Mouse (Mus musculus) lung, postnatal 0 days (tissue): Measurements from ENCODE around the gene Hist1h2ab. TPM values are rescaled to one million over a fixed set of nuclear protein-coding genes. Genes with fewer than 3 reads are reported as not detected.
A peak's percentile ranks its signal among the peaks of the same experiment; 100 is the strongest.

Experiments used
- ATAC-seq: fragments of 200-750 bp; cut with Nextera tagmentation; 2 replicates; pipeline ENCODE4 v1.8.0; 2017; ENCODE audit warnings: moderate library complexity
- DNase-seq: peaks from one replicate; pipeline ENCODE4 v3.0.0-alpha.2; 2016; ENCODE audit warnings: low spot score
- H3K27ac ChIP-seq: fragments of 300-500 bp; sonication (generic); 2 replicates; pipeline ENCODE4 v1.5.1; 2014; ENCODE audit warnings: antibody characterized with exemption, mild to moderate bottlenecking, low read length, mixed read lengths
- H3K27me3 ChIP-seq: fragments of 300-500 bp; sonication (generic); replicated peaks from 2 replicates; pipeline ENCODE4 v1.6.1; 2014; ENCODE audit warnings: low read length, mixed read lengths; ENCODE audit not compliant: insufficient read depth
- H3K36me3 ChIP-seq: fragments of 300-500 bp; sonication (generic); 2 replicates; pipeline ENCODE4 v1.6.1; 2014; ENCODE audit warnings: low read length, mixed read lengths; ENCODE audit not compliant: insufficient read depth
- H3K4me1 ChIP-seq: fragments of 300-500 bp; sonication (generic); 2 replicates; pipeline ENCODE4 v1.6.1; 2014; ENCODE audit warnings: antibody characterized with exemption, low read depth, low read length, mixed read lengths; ENCODE audit not compliant: insufficient read depth
- H3K4me2 ChIP-seq: fragments of 300-500 bp; sonication (generic); replicated peaks from 2 replicates; pipeline ENCODE4 v1.6.1; 2014; ENCODE audit warnings: low read depth, mild to moderate bottlenecking, low read length, moderate library complexity, mixed read lengths
- H3K4me3 ChIP-seq: fragments of 300-500 bp; sonication (generic); 2 replicates; pipeline ENCODE4 v1.5.1; 2014; ENCODE audit warnings: low read depth, low read length
- H3K9ac ChIP-seq: fragments of 300-500 bp; sonication (generic); replicated peaks from 2 replicates; pipeline ENCODE4 v1.6.1; 2014; ENCODE audit warnings: low read depth, mild to moderate bottlenecking
- H3K9me3 ChIP-seq: fragments of 300-500 bp; sonication (generic); 2 replicates; pipeline ENCODE4 v1.6.1; 2016; ENCODE audit warnings: low read length, mixed read lengths
- CTCF ChIP-seq: IDR thresholded peaks from 2 replicates; pipeline ENCODE4 v1.5.1; 2016; ENCODE audit warnings: antibody characterized with exemption, mild to moderate bottlenecking
- EP300 ChIP-seq: IDR thresholded peaks from 2 replicates; pipeline ENCODE4 v1.6.1; 2016; ENCODE audit warnings: antibody characterized with exemption, mild to moderate bottlenecking, control low read depth
- WGBS: fragments of 180-500 bp; shearing (Covaris S2); extraction: QIAGEN DNeasy Blood & Tissue Kit; methylation state at CpG from one replicate; pipeline ENCODE4 v1.1.7; 2014; 5-methylcytosine and 5-hydroxymethylcytosine counted together
- polyA plus RNA-seq: library from polyadenylated mRNA; unstranded; fragments of >200 nt; fragmentation: Nextera tagmentation; extraction: Ambion mirVana; gene quantifications from 2 replicates; pipeline ENCODE4 v1.2.1, GENCODE M21; 2015

Gene Hist1h2ab
- polyA plus RNA-seq, 1 experiment from 2014 or later = 5.3 TPM

GRCm38 (mm10) chr13:23740256-23740840 is 10.6 kb upstream of the Hist1h2ab start:
- H3K4me3 ChIP-seq = peak overlapping the region; percentile 71
- TF ChIP-seq CTCF (no peak), EP300 (no peak)
- peak overlapping the region; percentile 97 for H3K27ac ChIP-seq
- peak overlapping the region; percentile 90 for H3K4me2 ChIP-seq
- H3K9me3 ChIP-seq = no peaks in the 10 kb centered on the region
- WGBS = 17% methylated on average over 13 of the region's 13 CpGs
- DNase-seq (no peak), ATAC-seq (no peak)
- H3K4me1 ChIP-seq = no peaks in the 10 kb centered on the region
- no peaks in the 10 kb centered on the region for H3K27me3 ChIP-seq
- H3K36me3 ChIP-seq = no peaks in the 10 kb centered on the region
- H3K9ac ChIP-seq = peak overlapping the region; percentile 86

- 55% methylated on average over 5 of the region's 5 CpGs for WGBS
- no peaks in the 10 kb centered on the region for H3K27me3 ChIP-seq
- no peak for TF ChIP-seq EP300
- TF ChIP-seq CTCF = no peak
- DNase-seq (no peak), ATAC-seq (no peak)
- H3K27ac ChIP-seq = no peak overlapping the region
- no peak overlapping the region for H3K9ac ChIP-seq
- peak overlapping the region; percentile 71; the same call in 1 of the 2 replicates for H3K4me3 ChIP-seq
- H3K4me2 ChIP-seq = peak overlapping the region; percentile 90
- H3K4me1 ChIP-seq = no peaks in the 10 kb centered on the region
- no peaks in the 10 kb centered on the region for H3K36me3 ChIP-seq
- H3K9me3 ChIP-seq = no peaks in the 10 kb centered on the region
These were observed 10.0 kb upstream of the Hist1h2ab start for GRCm38 (mm10) chr13:23740910-23741309.

- Histone ChIP-seq H3K9me3 (no peaks in the 10 kb centered on the region), H3K27ac (no peak overlapping the region), H3K27me3 (no peaks in the 10 kb centered on the region), H3K4me1 (no peaks in the 10 kb centered on the region), H3K36me3 (no peaks in the 10 kb centered on the region), H3K9ac (no peak overlapping the region), H3K4me2 (no peak overlapping the region), H3K4me3 (no peak overlapping the region)
- DNase-seq = no peak
- ATAC-seq = no peak
- no peak for TF ChIP-seq CTCF
- no peak for TF ChIP-seq EP300
These were observed 8.9 kb upstream of the Hist1h2ab start for GRCm38 (mm10) chr13:23742007-23742406.

- H3K4me1 ChIP-seq = no peaks in the 10 kb centered on the region; the same call in 1 of the 2 replicates
- DNase-seq (no peak), ATAC-seq (no peak)
- no peak overlapping the region for H3K9ac ChIP-seq
- H3K27me3 ChIP-seq = no peaks in the 10 kb centered on the region
- H3K4me2 ChIP-seq = no peak overlapping the region
- H3K4me3 ChIP-seq = no peak overlapping the region
- TF ChIP-seq EP300 (no peak), CTCF (no peak)
- no peaks in the 10 kb centered on the region for H3K36me3 ChIP-seq
- WGBS = 84% methylated on average over 5 of the region's 5 CpGs
- H3K27ac ChIP-seq = no peak overlapping the region
- no peaks in the 10 kb centered on the region for H3K9me3 ChIP-seq
These were observed 7.7 kb upstream of the Hist1h2ab start for GRCm38 (mm10) chr13:23743215-23743614.

GRCm38 (mm10) chr13:23743963-23744362 is 7.0 kb upstream of the Hist1h2ab start:
- TF ChIP-seq CTCF (no peak), EP300 (no peak)

DNA sequence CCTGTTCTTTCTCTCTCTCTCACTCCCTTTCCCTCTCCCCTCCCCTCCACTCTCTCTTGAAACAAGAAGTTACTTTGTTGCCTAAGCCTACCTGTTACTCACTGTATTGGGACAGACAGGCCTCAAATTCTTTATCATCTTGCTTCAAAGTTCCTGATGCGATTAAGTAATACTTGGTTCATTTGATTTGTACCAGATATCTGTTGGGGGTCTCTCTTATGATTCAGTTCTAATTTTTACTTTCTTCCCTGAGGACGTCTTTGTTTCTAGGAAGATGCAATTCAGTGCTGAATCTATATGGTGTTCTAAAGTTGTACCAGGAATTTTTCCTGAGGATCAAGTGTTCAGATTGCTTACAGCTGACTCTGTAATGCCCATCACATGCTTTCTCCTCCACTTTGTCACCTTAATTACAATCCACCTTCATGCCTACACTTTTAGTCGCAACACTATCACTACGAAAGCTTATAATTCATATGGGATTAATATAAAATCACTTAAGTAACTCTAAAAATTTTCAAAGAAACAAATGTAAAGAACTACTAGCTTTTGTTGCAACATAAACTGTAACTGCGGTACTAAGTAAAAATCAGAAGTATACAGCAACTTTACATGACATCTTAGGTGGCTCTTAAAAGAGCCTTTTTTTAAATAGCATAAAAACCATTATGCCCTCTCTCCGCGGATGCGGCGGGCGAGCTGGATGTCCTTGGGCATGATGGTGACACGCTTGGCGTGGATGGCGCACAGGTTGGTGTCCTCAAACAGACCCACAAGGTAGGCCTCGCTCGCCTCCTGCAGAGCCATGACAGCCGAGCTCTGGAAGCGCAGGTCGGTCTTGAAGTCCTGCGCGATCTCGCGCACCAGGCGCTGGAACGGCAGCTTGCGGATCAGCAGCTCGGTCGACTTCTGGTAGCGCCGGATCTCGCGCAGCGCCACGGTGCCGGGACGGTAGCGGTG is 6.2 kb upstream of the Hist1h2ab start:
- DNase-seq (no peak), ATAC-seq (no peak)
- Histone ChIP-seq H3K4me3 (peak overlapping the region; percentile 12; the same call in 1 of the 2 replicates), H3K4me2 (peak overlapping the region; percentile 55), H3K27ac (no peak overlapping the region), H3K9ac (no peak overlapping the region), H3K36me3 (no peaks in the 10 kb centered on the region), H3K4me1 (no peaks in the 10 kb centered on the region; the same call in 1 of the 2 replicates), H3K27me3 (no peaks in the 10 kb centered on the region), H3K9me3 (no peaks in the 10 kb centered on the region)
- no peak for TF ChIP-seq CTCF
- TF ChIP-seq EP300 = no peak
- WGBS = 1% methylated on average over 16 of the region's 36 CpGs

More at GRCm38 (mm10) chr13:23743963-23744362, 7.0 kb upstream of the Hist1h2ab start:
- H3K27me3 ChIP-seq = no peaks in the 10 kb centered on the region
- no peak overlapping the region for H3K9ac ChIP-seq
- WGBS = 24% methylated on average over 4 of the region's 4 CpGs
- no peaks in the 10 kb centered on the region for H3K36me3 ChIP-seq
- H3K4me2 ChIP-seq = no peak overlapping the region
- ATAC-seq (no peak), DNase-seq (no peak)
- no peak overlapping the region for H3K4me3 ChIP-seq
- H3K4me1 ChIP-seq = no peaks in the 10 kb centered on the region; the same call in 1 of the 2 replicates
- no peak overlapping the region for H3K27ac ChIP-seq
- no peaks in the 10 kb centered on the region for H3K9me3 ChIP-seq
